Mouse (Mus musculus) MEL-GATA-1-ER (cell line): ENCODE measurements around the gene Ap1m1.

Experiments
- DNase-seq: peaks from one replicate; pipeline ENCODE4 v3.0.0-alpha.2; 2012; ENCODE audit warnings: low read depth; ENCODE audit errors: extremely low read depth

Gene Ap1m1

GRCm38 (mm10) chr8:72239499-72240402 lies at the start of gene Ap1m1:
Gene Ap1m1, plus strand, starts transcription at chr8:72240018.
- DNase-seq = peak; percentile 95

GRCm38 (mm10) chr8:72190215-72190539 lies 49.6 kb upstream of the Ap1m1 start:
- DNase-seq = no peak

GRCm38 (mm10) chr8:72192065-72192464 lies 47.8 kb upstream of the Ap1m1 start:
- no peak for DNase-seq

- DNase-seq = no peak
Measured at GRCm38 (mm10) chr8:72197997-72198396, 41.8 kb upstream of the Ap1m1 start.

- DNase-seq = no peak
Measured at GRCm38 (mm10) chr8:72208582-72208981, 31.2 kb upstream of the Ap1m1 start.

- DNase-seq = no peak
Measured at GRCm38 (mm10) chr8:72210222-72210621, 29.6 kb upstream of the Ap1m1 start.

GRCm38 (mm10) chr8:72210710-72211109 lies 29.1 kb upstream of the Ap1m1 start:
- DNase-seq = no peak

- no peak for DNase-seq
Measured at GRCm38 (mm10) chr8:72211846-72212245, 28.0 kb upstream of the Ap1m1 start.

GRCm38 (mm10) chr8:72212751-72213150 lies 27.1 kb upstream of the Ap1m1 start, which contains the start of gene Cib3:
Gene Cib3, minus strand, starts transcription at chr8:72212837.
- no peak for DNase-seq

GRCm38 (mm10) chr8:72213536-72213935 lies 26.3 kb upstream of the Ap1m1 start, which contains the start of gene Gm11034:
Gene Gm11034, minus strand, starts transcription at chr8:72213636.
- no peak for DNase-seq

GRCm38 (mm10) chr8:72215060-72215459 lies 24.8 kb upstream of the Ap1m1 start:
- DNase-seq = no peak

GRCm38 (mm10) chr8:72215871-72216270 lies 23.9 kb upstream of the Ap1m1 start:
- peak; percentile 51 for DNase-seq

- no peak for DNase-seq
Measured at GRCm38 (mm10) chr8:72218781-72219540, 20.9 kb upstream of the Ap1m1 start.

GRCm38 (mm10) chr8:72219541-72220363 lies 20.1 kb upstream of the Ap1m1 start, which contains the start of gene Fam32a:
Gene Fam32a, plus strand, starts transcription at chr8:72219730.
- peak; percentile 98 for DNase-seq

- DNase-seq = no peak
Measured at GRCm38 (mm10) chr8:72220758-72221157, 19.1 kb upstream of the Ap1m1 start.

GRCm38 (mm10) chr8:72222656-72223055 lies 17.2 kb upstream of the Ap1m1 start:
- DNase-seq = no peak

GRCm38 (mm10) chr8:72240403-72240763 lies 565 bp downstream of the Ap1m1 start:
- DNase-seq = no peak

GRCm38 (mm10) chr8:72240951-72241350 lies 1.1 kb downstream of the Ap1m1 start:
- no peak for DNase-seq

GRCm38 (mm10) chr8:72242226-72242625 lies 2.4 kb downstream of the Ap1m1 start:
- DNase-seq = no peak

- DNase-seq = no peak
Measured at GRCm38 (mm10) chr8:72244610-72245009, 4.8 kb downstream of the Ap1m1 start.

GRCm38 (mm10) chr8:72257171-72257901 lies 17.5 kb downstream of the Ap1m1 start:
- DNase-seq = no peak
